Mouse (Mus musculus): Measurements from ENCODE around the gene Usp36.

The Usp36 gene

GRCm38 (mm10) chr11:118222917-118223316 is 67.1 kb downstream of the Usp36 start:
- no peak for DNase-seq (ENCODE audit: low spot score)

- no peak for DNase-seq (ENCODE audit: low spot score)
These were observed 67.6 kb downstream of the Usp36 start for GRCm38 (mm10) chr11:118222351-118222885.

GRCm38 (mm10) chr11:118220561-118221262 is 69.3 kb downstream of the Usp36 start:
- no peak for DNase-seq (ENCODE audit: low spot score)

GRCm38 (mm10) chr11:118219066-118219465 is 71.0 kb downstream of the Usp36 start:
- DNase-seq (ENCODE audit: low spot score): no peak

DNA sequence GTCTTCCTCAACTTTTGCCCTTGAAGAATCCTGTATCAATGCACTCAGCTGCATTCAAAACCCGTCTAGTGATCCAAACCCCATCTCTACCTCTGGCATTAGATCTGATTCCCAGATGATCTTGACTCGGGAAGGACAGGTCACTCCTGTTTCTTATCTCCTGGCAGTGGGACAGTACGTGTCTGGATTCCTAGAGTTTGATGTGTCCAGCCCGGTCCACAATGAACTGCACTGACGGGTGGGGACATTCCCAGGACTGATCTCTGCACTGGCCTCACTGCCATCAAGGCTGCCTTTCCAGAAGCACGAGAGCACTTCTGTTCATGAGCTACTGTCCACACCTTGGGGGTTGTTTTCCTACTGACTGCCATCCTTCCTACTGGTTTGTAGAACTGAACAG is 73.6 kb downstream of the Usp36 start:
- DNase-seq (ENCODE audit: low spot score): no peak

- no peak for DNase-seq (ENCODE audit: low spot score)
These were observed 74.1 kb downstream of the Usp36 start for GRCm38 (mm10) chr11:118215928-118216458.

- no peak for DNase-seq (ENCODE audit: low spot score)
These were observed 77.4 kb downstream of the Usp36 start for GRCm38 (mm10) chr11:118212636-118213112.

DNA sequence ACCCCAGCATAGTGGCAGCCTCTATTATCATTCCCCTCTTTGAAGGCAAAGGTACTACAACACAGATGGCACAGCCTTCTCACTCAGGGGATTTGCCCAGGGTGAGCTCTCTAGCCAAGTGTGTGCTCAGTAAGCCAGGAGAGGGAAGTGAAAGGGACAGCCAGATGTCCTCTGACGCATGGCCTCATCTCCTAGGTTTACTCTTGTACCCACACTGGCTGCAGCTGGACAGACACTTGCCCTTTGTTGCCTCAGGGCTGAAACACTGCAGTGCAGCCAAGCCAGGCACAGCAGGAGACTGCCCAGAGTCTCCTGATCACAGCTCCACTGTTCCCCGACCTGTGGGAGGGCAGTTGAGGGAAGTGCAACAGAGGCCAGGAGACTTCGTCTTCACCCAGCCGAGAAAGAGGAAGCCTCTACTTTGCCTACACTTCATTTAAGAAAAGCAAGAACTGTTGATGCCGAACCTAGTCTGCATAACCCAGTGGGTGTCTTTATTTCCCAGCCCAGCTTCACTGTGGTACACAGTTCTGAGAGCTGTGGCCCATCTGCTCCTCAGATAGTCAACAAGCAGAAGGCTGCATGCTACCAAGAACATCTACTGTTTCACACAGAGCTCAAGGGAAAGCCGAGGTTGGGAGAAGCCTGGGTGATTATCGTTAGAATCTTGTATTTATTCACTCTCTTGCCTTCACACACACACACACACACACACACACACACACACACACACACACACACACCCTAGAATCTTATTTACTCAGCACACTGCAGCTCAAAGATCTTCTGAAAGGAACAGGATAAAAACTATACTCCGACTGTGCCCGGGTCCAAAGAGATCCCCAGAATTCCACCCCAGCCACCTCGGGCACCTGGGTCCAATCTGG is 78.1 kb downstream of the Usp36 start:
- DNase-seq (ENCODE audit: low spot score): peak; percentile 60

DNA sequence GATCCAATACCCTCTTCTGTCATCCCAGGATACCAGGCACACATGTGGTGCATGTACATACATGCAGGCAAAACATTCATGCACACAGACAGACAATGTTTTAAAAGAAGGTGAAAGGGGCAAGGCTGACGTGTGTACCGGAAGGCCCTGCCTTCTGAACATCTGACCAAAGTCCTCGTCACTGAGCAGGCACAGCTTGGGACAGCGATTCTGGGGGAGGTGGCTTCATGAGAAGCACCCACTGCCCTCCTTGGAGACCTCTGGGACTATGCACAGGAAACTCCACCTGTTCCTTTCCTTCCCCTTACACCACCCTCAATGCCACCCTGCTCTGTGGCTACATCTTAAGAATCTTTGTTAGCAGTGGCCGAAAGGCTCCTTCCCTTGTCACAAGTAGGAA is 79.1 kb downstream of the Usp36 start:
- no peak for DNase-seq (ENCODE audit: low spot score)

DNA sequence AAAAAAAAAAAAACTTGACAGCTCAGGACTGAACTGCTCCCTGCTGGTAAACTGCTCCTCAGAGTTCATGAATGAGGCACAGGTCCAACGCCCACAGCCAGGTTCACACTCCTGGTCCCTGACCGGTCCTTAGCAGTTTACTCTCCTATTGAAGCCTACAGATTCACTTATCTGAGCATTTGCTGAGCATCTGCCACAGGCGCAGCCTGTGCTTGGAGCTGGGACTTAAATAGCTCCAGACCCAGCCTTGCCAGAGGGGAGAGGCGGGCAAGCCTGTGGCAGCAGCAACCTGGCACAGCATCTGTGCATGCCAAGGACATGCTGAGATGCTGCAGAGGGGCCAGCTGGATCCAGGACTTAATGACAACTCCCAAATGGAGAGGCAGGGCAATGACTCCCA is 79.9 kb downstream of the Usp36 start:
- DNase-seq (ENCODE audit: low spot score): no peak
